Mouse (Mus musculus) spleen, adult 2 months (tissue): Measurements from ENCODE around the gene Cap1.

ENCODE experiments used
- CTCF ChIP-seq: fragments of 200-500 bp; IDR thresholded peaks from 2 replicates; pipeline ENCODE4 v1.5.1; 2011; ENCODE audit warnings: mild to moderate bottlenecking, inconsistent platforms; ENCODE audit not compliant: insufficient read depth, insufficient read length, insufficient replicate concordance; ENCODE audit errors: extremely low read depth
- POLR2A ChIP-seq: fragments of 200-500 bp; IDR thresholded peaks from 2 replicates; pipeline ENCODE4 v1.6.1; 2011; ENCODE audit warnings: low read depth, low read length, inconsistent platforms

GRCm38 (mm10) chr4:122827651-122828050 is 58.2 kb downstream of the Cap1 start:
- TF ChIP-seq CTCF (no peak), POLR2A (no peak)
